Mouse (Mus musculus) limb, embryonic 14.5 days (tissue): ENCODE results near the gene Sppl2a. TPM values are rescaled to one million over a fixed set of nuclear protein-coding genes. Genes with fewer than 3 reads are reported as not detected.
"Not testable (repeated sequence)": the region's sequence is repeated elsewhere in the genome, so short reads cannot be mapped to it uniquely, and the experiment has no call there.

ENCODE experiments used
- ATAC-seq: fragments of 200-750 bp; cut with Nextera tagmentation; 2 replicates; pipeline ENCODE4 v1.8.0; 2017; ENCODE audit warnings: low read depth, moderate number of reproducible peaks, moderate TSS enrichment; ENCODE audit not compliant: low FRiP score
- DNase-seq: peaks from one replicate; pipeline ENCODE4 v3.0.0-alpha.2; 2015; ENCODE audit warnings: low spot score
- H3K27ac ChIP-seq: fragments of 300-500 bp; sonication (generic); replicated peaks from 2 replicates; pipeline ENCODE4 v1.5.1; 2014; ENCODE audit warnings: low read depth, mild to moderate bottlenecking, low read length, moderate library complexity, mixed read lengths
- H3K27me3 ChIP-seq: fragments of 300-500 bp; sonication (generic); 2 replicates; pipeline ENCODE4 v1.6.1; 2014; ENCODE audit warnings: low read length, mixed read lengths; ENCODE audit not compliant: control insufficient read depth, insufficient read depth
- H3K36me3 ChIP-seq: fragments of 300-500 bp; sonication (generic); 2 replicates; pipeline ENCODE4 v1.6.1; 2014; ENCODE audit warnings: mild to moderate bottlenecking, low read length, moderate library complexity, mixed read lengths; ENCODE audit not compliant: control insufficient read depth, insufficient read depth
- H3K4me1 ChIP-seq: fragments of 300-500 bp; sonication (generic); 2 replicates; pipeline ENCODE4 v1.6.1; 2014; ENCODE audit warnings: antibody characterized with exemption, low read length, mixed read lengths; ENCODE audit not compliant: control insufficient read depth, insufficient read depth
- H3K4me2 ChIP-seq: fragments of 300-500 bp; sonication (generic); replicated peaks from 2 replicates; pipeline ENCODE4 v1.6.1; 2014; ENCODE audit warnings: low read depth, mild to moderate bottlenecking, low read length, moderate library complexity; ENCODE audit not compliant: severe bottlenecking
- H3K4me3 ChIP-seq: fragments of 300-500 bp; sonication (generic); replicated peaks from 2 replicates; pipeline ENCODE4 v1.5.1; 2014; ENCODE audit warnings: low read length
- H3K9ac ChIP-seq: fragments of 300-500 bp; sonication (generic); 2 replicates; pipeline ENCODE4 v1.6.1; 2014; ENCODE audit warnings: mild to moderate bottlenecking, low read depth, low read length, moderate library complexity; ENCODE audit not compliant: severe bottlenecking
- H3K9me3 ChIP-seq: fragments of 300-500 bp; sonication (generic); 2 replicates; pipeline ENCODE4 v1.6.1; 2016; ENCODE audit warnings: low read length; ENCODE audit not compliant: control insufficient read depth
- POLR2A ChIP-seq: fragments of 200-500 bp; IDR thresholded peaks from 2 replicates; pipeline ENCODE4 v1.8.0; 2012; ENCODE audit warnings: inconsistent platforms, mild to moderate bottlenecking, moderate library complexity, borderline replicate concordance; ENCODE audit not compliant: insufficient read depth, insufficient read length; ENCODE audit errors: extremely low read depth
- WGBS: fragments of 180-500 bp; shearing (Covaris S2); extraction: QIAGEN DNeasy Blood & Tissue Kit; methylation state at CpG from one replicate; pipeline ENCODE4 v1.1.7; 2014; 5-methylcytosine and 5-hydroxymethylcytosine counted together
- polyA plus RNA-seq, 2 experiments: library from polyadenylated mRNA; depleted of rRNA in 1 of 2; stranded (reverse) in 1 of 2; unstranded in 1 of 2; fragments of >200 nt; fragmentation: Nextera tagmentation in 1 of 2; extraction: Ambion mirVana in 1 of 2; gene quantifications; 2 replicates each; pipeline versions ENCODE4 v1.2.1 to v1.2.3; 2012 to 2014

Gene Sppl2a
- polyA plus RNA-seq, 2 experiments = 35.9 to 63.3 TPM

- no peak for DNase-seq
- ATAC-seq = no peak
These were observed 36.1 kb downstream of the Sppl2a start for GRCm38 (mm10) chr2:126896941-126897340.

GRCm38 (mm10) chr2:126894245-126894644, 38.8 kb downstream of the Sppl2a start:
- H3K4me3 ChIP-seq = no peak overlapping the region
- H3K27ac ChIP-seq = no peak overlapping the region
- DNase-seq (no peak), ATAC-seq (no peak)
- no peaks in the 10 kb centered on the region for H3K9me3 ChIP-seq
- no peak overlapping the region for H3K9ac ChIP-seq
- WGBS = 89% methylated on average over 3 of the region's 3 CpGs
- H3K4me1 ChIP-seq = no peaks in the 10 kb centered on the region
- H3K27me3 ChIP-seq = no peaks in the 10 kb centered on the region
- peaks cover 20% of the 10 kb centered on the region for H3K36me3 ChIP-seq
- H3K4me2 ChIP-seq = no peak overlapping the region
- no peak for TF ChIP-seq POLR2A

More at GRCm38 (mm10) chr2:126896941-126897340, 36.1 kb downstream of the Sppl2a start:
- H3K4me3 ChIP-seq = no peak overlapping the region
- H3K27ac ChIP-seq = no peak overlapping the region
- no peaks in the 10 kb centered on the region for H3K27me3 ChIP-seq
- peaks cover 34% of the 10 kb centered on the region for H3K36me3 ChIP-seq
- H3K9me3 ChIP-seq = no peaks in the 10 kb centered on the region
- 82% methylated on average over 6 of the region's 6 CpGs for WGBS
- H3K9ac ChIP-seq = no peak overlapping the region
- no peak for TF ChIP-seq POLR2A
- H3K4me2 ChIP-seq = no peak overlapping the region
- no peaks in the 10 kb centered on the region for H3K4me1 ChIP-seq

DNA sequence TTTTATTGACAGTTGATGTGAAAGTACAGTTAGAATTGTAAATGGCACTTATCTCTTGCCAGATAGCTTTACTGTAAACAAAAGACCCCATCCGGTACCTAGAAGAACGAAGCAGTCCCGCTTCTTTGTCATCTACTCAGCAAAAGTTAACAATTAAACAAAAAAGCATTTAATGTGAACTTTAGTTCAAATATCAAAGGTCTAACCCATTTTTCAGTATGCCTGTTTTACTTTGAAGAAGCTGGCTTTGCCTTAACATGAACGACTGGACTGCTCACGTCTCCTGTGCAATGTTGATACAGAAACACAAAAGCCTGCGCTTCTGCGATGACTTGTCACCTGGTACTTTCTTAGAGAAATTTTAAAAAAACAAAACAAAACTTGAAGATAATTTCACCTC, 40.7 kb downstream of the Sppl2a start:
- Histone ChIP-seq H3K27me3 (no peaks in the 10 kb centered on the region), H3K4me1 (no peaks in the 10 kb centered on the region), H3K4me3 (no peak overlapping the region), H3K27ac (no peak overlapping the region), H3K9me3 (no peaks in the 10 kb centered on the region), H3K9ac (no peak overlapping the region), H3K4me2 (no peak overlapping the region), H3K36me3 (peaks cover 13% of the 10 kb centered on the region; the same call in 1 of the 2 replicates)
- TF ChIP-seq POLR2A = no peak
- 90% methylated on average over 7 of the region's 7 CpGs for WGBS
- no peak for ATAC-seq
- no peak for DNase-seq

DNA sequence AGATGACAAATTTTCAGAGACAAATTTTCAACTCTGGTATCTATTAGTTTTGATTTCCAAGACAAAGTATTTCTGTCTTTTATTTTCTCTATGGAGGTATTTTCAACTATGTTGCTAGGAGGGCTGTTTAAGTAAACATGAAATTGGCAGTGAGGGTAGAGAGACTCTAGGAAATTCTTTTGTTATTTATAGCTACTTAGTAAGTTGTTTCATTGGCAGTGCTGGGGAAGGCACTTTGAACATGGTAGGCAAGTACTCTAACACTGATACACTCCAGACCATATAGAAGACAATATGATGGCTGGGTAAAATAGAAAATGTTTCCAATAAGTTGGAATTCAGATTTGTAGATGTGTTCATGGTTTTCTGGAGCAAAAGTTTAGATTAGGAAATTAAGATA, 41.3 kb downstream of the Sppl2a start:
- Histone ChIP-seq H3K4me1 (no peaks in the 10 kb centered on the region), H3K4me2 (no peak overlapping the region), H3K9me3 (no peaks in the 10 kb centered on the region), H3K9ac (no peak overlapping the region), H3K36me3 (peaks cover 13% of the 10 kb centered on the region; the same call in 1 of the 2 replicates), H3K27me3 (no peaks in the 10 kb centered on the region), H3K27ac (no peak overlapping the region), H3K4me3 (no peak overlapping the region)
- no peak for TF ChIP-seq POLR2A
- ATAC-seq (no peak), DNase-seq (no peak)

- H3K27ac ChIP-seq = no peak overlapping the region
These were observed 45.9 kb downstream of the Sppl2a start for GRCm38 (mm10) chr2:126887141-126887540.

DNA sequence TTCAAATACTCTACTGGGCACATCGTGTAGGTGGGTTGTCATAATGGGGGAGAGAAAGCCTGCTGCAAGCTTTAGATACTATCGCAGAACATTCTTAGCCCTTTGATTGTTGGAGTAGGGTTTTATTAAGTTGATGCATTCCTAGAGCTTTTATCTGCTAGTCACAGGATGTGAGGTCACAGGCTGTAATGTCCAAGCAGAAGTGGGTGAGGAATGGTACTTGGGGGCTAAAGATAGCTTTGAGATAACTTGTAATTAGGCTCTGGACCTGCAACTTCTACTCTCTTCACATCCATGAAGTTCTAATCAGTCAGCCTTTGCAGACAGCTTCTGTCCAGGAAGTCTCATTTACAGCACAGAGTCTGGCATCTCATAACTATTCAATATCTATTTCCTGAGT, 47.2 kb downstream of the Sppl2a start:
- Histone ChIP-seq H3K27me3 (no peaks in the 10 kb centered on the region), H3K4me1 (no peaks in the 10 kb centered on the region), H3K36me3 (no peaks in the 10 kb centered on the region), H3K9ac (no peak overlapping the region), H3K9me3 (no peaks in the 10 kb centered on the region), H3K4me3 (no peak overlapping the region), H3K27ac (no peak overlapping the region), H3K4me2 (no peak overlapping the region)
- DNase-seq = no peak
- no peak for TF ChIP-seq POLR2A
- no peak for ATAC-seq
- WGBS = 71% methylated on average over 2 of the region's 2 CpGs

More at GRCm38 (mm10) chr2:126887141-126887540, 45.9 kb downstream of the Sppl2a start:
- H3K9ac ChIP-seq = no peak overlapping the region
- TF ChIP-seq POLR2A = no peak
- no peak for DNase-seq
- no peak for ATAC-seq
- no peaks in the 10 kb centered on the region for H3K4me1 ChIP-seq
- WGBS = 57% methylated on average over 3 of the region's 3 CpGs
- no peaks in the 10 kb centered on the region for H3K9me3 ChIP-seq
- no peak overlapping the region for H3K4me3 ChIP-seq
- no peaks in the 10 kb centered on the region for H3K36me3 ChIP-seq
- H3K27me3 ChIP-seq = no peaks in the 10 kb centered on the region
- no peak overlapping the region for H3K4me2 ChIP-seq

GRCm38 (mm10) chr2:126882711-126883110, 50.3 kb downstream of the Sppl2a start:
- H3K9me3 ChIP-seq, H3K36me3 ChIP-seq, H3K27me3 ChIP-seq, H3K9ac ChIP-seq, H3K4me3 ChIP-seq, DNase-seq, H3K27ac ChIP-seq, H3K4me2 ChIP-seq, ATAC-seq, H3K4me1 ChIP-seq: not testable (repeated sequence)
- WGBS = 65% methylated on average over 2 of the region's 2 CpGs
